Mouse (Mus musculus) neural tube, embryonic 10.5 days (tissue): ENCODE results near the gene Itga10.
"Not testable (repeated sequence)": the region's sequence is repeated elsewhere in the genome, so short reads cannot be mapped to it uniquely, and the experiment has no call there.

Source experiments
- DNase-seq: peaks from one replicate; pipeline ENCODE4 v3.0.0-alpha.2; 2017; ENCODE audit warnings: low spot score; ENCODE audit errors: extremely low spot score

The Itga10 gene

GRCm38 (mm10) chr3:96645018-96645649 is at the start of gene Itga10:
Gene Itga10 (plus strand): TSS chr3:96645584.
- DNase-seq: peak; percentile 26

- DNase-seq: no peak
Observed at GRCm38 (mm10) chr3:96595661-96596060, 49.7 kb upstream of the Itga10 start.

- DNase-seq: no peak
Observed at GRCm38 (mm10) chr3:96596228-96596707, 49.1 kb upstream of the Itga10 start, which contains the start of gene Ankrd34a. Gene Ankrd34a (plus strand): TSS chr3:96596636.

- no peak for DNase-seq
Observed at GRCm38 (mm10) chr3:96596855-96597254, 48.5 kb upstream of the Itga10 start.

GRCm38 (mm10) chr3:96597435-96597891 is 47.9 kb upstream of the Itga10 start:
- DNase-seq: peak; percentile 65

GRCm38 (mm10) chr3:96598156-96599068 is 47.0 kb upstream of the Itga10 start:
- no peak for DNase-seq

- no peak for DNase-seq
Observed at GRCm38 (mm10) chr3:96599069-96599393, 46.4 kb upstream of the Itga10 start.

GRCm38 (mm10) chr3:96599411-96599810 is 46.0 kb upstream of the Itga10 start:
- DNase-seq: no peak

GRCm38 (mm10) chr3:96600639-96601250 is 44.6 kb upstream of the Itga10 start, which contains the start of gene Lix1l:
Gene Lix1l (plus strand): TSS chr3:96601149.
- DNase-seq: peak; percentile 92

- peak; percentile 73 for DNase-seq
Observed at GRCm38 (mm10) chr3:96601251-96601787, 44.1 kb upstream of the Itga10 start.

- no peak for DNase-seq
Observed at GRCm38 (mm10) chr3:96601941-96602703, 43.3 kb upstream of the Itga10 start.

GRCm38 (mm10) chr3:96602704-96603084 is 42.7 kb upstream of the Itga10 start:
- DNase-seq: no peak

GRCm38 (mm10) chr3:96603311-96603710 is 42.1 kb upstream of the Itga10 start:
- DNase-seq: no peak

GRCm38 (mm10) chr3:96606007-96606406 is 39.4 kb upstream of the Itga10 start:
- DNase-seq: not testable (repeated sequence)

- no peak for DNase-seq
Observed at GRCm38 (mm10) chr3:96606618-96607017, 38.8 kb upstream of the Itga10 start.

- DNase-seq: no peak
Observed at GRCm38 (mm10) chr3:96617941-96618340, 27.4 kb upstream of the Itga10 start.

GRCm38 (mm10) chr3:96623201-96623600 is 22.2 kb upstream of the Itga10 start:
- no peak for DNase-seq

- peak; percentile 95 for DNase-seq
Observed at GRCm38 (mm10) chr3:96629729-96630600, 15.4 kb upstream of the Itga10 start, which contains the start of gene Rbm8a. Gene Rbm8a (plus strand): TSS chr3:96629933.

- DNase-seq: no peak
Observed at GRCm38 (mm10) chr3:96632058-96632457, 13.3 kb upstream of the Itga10 start.

- no peak for DNase-seq
Observed at GRCm38 (mm10) chr3:96634015-96634414, 11.4 kb upstream of the Itga10 start.
